Mouse (Mus musculus): ENCODE results near the gene Pdxp.

DNA sequence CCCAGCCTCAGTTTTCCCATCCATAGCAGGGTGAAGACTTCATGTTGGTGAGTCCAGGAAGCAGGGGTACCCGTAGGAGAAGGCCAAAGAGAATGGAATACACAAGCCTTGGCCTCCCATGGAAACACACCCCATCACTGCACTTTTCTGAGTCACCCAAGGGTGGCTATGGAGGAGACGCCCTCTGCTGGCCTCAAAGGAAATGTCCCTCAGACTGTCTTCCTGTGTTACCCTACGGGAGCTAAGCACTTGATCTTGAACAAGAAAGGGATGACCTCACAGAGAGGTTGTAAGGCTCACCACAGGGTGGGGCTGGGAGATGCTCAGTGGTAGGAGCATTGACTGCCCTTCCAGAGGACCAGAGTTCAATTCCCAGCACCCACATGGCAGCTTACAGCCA, 17.9 kb downstream of the Pdxp start:
- TF ChIP-seq MAX (IDR thresholded peaks at IDR 0.05) = peak; percentile 65
- peak; percentile 80 for TF ChIP-seq CTCF (IDR thresholded peaks at IDR 0.05; ENCODE audit: control insufficient read depth, insufficient read depth, insufficient read length)
- TF ChIP-seq USF1 (IDR thresholded peaks at IDR 0.05; ENCODE audit: low read depth) = no peak
- TF ChIP-seq MYOD1 (IDR thresholded peaks at IDR 0.05; ENCODE audit: control insufficient read depth, insufficient read length, low read depth) = no peak
- TF ChIP-seq MYOG (IDR thresholded peaks at IDR 0.05; ENCODE audit: control insufficient read depth, extremely low read depth, insufficient read length) = no peak
- no peak for TF ChIP-seq CEBPB (IDR thresholded peaks at IDR 0.05; ENCODE audit: low read depth)
- TF ChIP-seq FOSL1 (IDR thresholded peaks at IDR 0.05; ENCODE audit: insufficient read depth, low read length, poor library complexity, severe bottlenecking) = peak; percentile 17
